Comparison of ENCODE assay signal across 7 mouse cellular contexts in the genomic region with DNA sequence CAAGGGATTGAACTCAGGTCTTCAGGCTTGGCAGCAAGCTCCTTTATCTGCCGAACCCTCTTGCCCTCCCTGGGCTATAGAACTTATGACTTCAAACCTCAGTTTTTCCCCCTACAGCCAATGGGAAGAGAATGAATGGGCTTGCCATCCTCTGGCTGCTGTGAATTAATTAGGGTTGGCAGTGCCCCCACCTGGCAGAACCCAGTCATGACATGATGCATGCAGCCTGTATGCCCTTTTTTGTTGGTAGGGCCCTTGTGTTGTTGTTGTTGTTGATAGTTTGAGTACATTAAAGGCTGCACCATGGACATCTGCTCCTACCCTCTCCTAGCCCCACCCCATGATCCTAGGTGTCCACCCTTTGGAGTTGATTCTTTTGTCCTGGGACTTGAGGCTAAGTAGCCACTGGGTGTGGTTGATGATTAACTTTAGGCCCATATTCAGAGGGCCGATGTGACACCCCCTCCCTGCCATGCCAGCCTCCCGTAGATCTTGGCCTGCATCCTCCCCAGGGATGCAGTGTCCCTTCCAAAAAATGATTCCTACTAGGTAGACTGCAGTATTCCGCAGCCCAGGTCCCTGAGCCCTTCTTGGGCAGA. TPM values are rescaled to one million over a fixed set of nuclear protein-coding genes. Genes with fewer than 3 reads are reported as not detected.
A peak's percentile ranks its signal among the peaks of the same experiment; 100 is the strongest.
DNase-seq lines count a peak whose midpoint lies in the region; ATAC-seq and TF ChIP-seq lines count a peak whose summit lies in the region.

No protein-coding gene starts in this region.

- peak overlapping the region; percentile 1 for H3K9ac ChIP-seq in heart, embryonic 16.5 days (ENCODE audit: low read length)
- no peak overlapping the region for H3K9ac ChIP-seq in liver, embryonic 13.5 days

- no peak for ATAC-seq in heart, embryonic 16.5 days (replicated peaks; ENCODE audit: extremely low read depth, insufficient read depth, low FRiP score)
- ATAC-seq in liver, embryonic 13.5 days (ENCODE audit: low read depth) = no peak

- H3K36me3 ChIP-seq in heart, embryonic 16.5 days (ENCODE audit: control insufficient read depth, insufficient read depth) = no peaks in the 10 kb centered on the region
- H3K36me3 ChIP-seq in liver, embryonic 13.5 days = no peaks in the 10 kb centered on the region
- H3K36me3 ChIP-seq in small intestine, adult 2 months (ENCODE audit: control insufficient read depth, insufficient read depth, low read length) = no peaks in the 10 kb centered on the region

- WGBS in heart, embryonic 16.5 days = 70% methylated on average over 4 of the region's 4 CpGs
- 62% methylated on average over 4 of the region's 4 CpGs for WGBS in liver, embryonic 13.5 days (ENCODE audit: insufficient replicate concordance)
- WGBS in small intestine, adult 2 months = 40% methylated on average over 4 of the region's 4 CpGs

- TF ChIP-seq POLR2A in small intestine, adult 2 months (IDR thresholded peaks at IDR 0.05; ENCODE audit: low read depth, low read length) = no peak

- no peaks in the 10 kb centered on the region for H3K27me3 ChIP-seq in heart, embryonic 16.5 days (ENCODE audit: control insufficient read depth, insufficient read depth, low read length)
- H3K27me3 ChIP-seq in liver, embryonic 13.5 days = no peaks in the 10 kb centered on the region
- no peaks in the 10 kb centered on the region for H3K27me3 ChIP-seq in small intestine, adult 2 months (ENCODE audit: control insufficient read depth, insufficient read depth, low read length)

- peak; percentile 78; the same call in 1 of the 2 replicates for TF ChIP-seq CTCF in small intestine, adult 2 months (IDR thresholded peaks at IDR 0.05; ENCODE audit: extremely low read depth, insufficient read length, insufficient replicate concordance, low read depth, low read length)

- peak; percentile 50 for DNase-seq in urinary bladder, postnatal 25 days (ENCODE audit: low spot score)
- DNase-seq in urinary bladder, postnatal 4 days (ENCODE audit: low spot score in 2 of 2) = no peak
- peak; percentile 35 for DNase-seq in liver, embryonic 13.5 days
- no peak for DNase-seq in right cerebral cortex, postnatal 14 days

- H3K27ac ChIP-seq in brown adipose tissue, adult 24 weeks (replicated peaks; ENCODE audit: low read depth, low read length) = peak overlapping the region; percentile 50
- peak overlapping the region; percentile 76 for H3K27ac ChIP-seq in heart, embryonic 16.5 days (ENCODE audit: low read length)
- H3K27ac ChIP-seq in liver, embryonic 13.5 days = no peak overlapping the region
- no peak overlapping the region for H3K27ac ChIP-seq in small intestine, adult 2 months (ENCODE audit: insufficient read depth, low read depth, low read length)

- no peak overlapping the region for H3K4me3 ChIP-seq in brown adipose tissue, adult 24 weeks (ENCODE audit: insufficient read depth, low read depth, low read length)
- no peak overlapping the region for H3K4me3 ChIP-seq in heart, embryonic 16.5 days (ENCODE audit: low read length)
- H3K4me3 ChIP-seq in liver, embryonic 13.5 days (replicated peaks) = no peak overlapping the region
- no peak overlapping the region for H3K4me3 ChIP-seq in small intestine, adult 2 months (ENCODE audit: low read depth, low read length)

- H3K4me2 ChIP-seq in heart, embryonic 16.5 days (ENCODE audit: low read depth, low read length) = no peak overlapping the region
- no peak overlapping the region for H3K4me2 ChIP-seq in liver, embryonic 13.5 days

- H3K4me1 ChIP-seq in brown adipose tissue, adult 24 weeks (ENCODE audit: control insufficient read depth, insufficient read depth, insufficient read length, low read length) = peaks cover 62% of the 10 kb centered on the region
- H3K4me1 ChIP-seq in heart, embryonic 16.5 days (ENCODE audit: control insufficient read depth, insufficient read depth, low read length) = peaks cover 81% of the 10 kb centered on the region
- peaks cover 47% of the 10 kb centered on the region for H3K4me1 ChIP-seq in liver, embryonic 13.5 days (replicated peaks)
- H3K4me1 ChIP-seq in small intestine, adult 2 months (ENCODE audit: control insufficient read depth, insufficient read depth, insufficient read length, low read length) = peaks cover 31% of the 10 kb centered on the region

- no peaks in the 10 kb centered on the region for H3K9me3 ChIP-seq in heart, embryonic 16.5 days (replicated peaks; ENCODE audit: control insufficient read depth, low read length)
- H3K9me3 ChIP-seq in liver, embryonic 13.5 days (replicated peaks) = no peaks in the 10 kb centered on the region

RNA-seq across cellular contexts. Expression of gene Trak1, which starts 57.6 kb away (rescaled TPM):
- 64.3 and 66.0 TPM in 2 replicates for polyA plus RNA-seq in brown adipose tissue, adult 24 weeks (2012; ENCODE audit: insufficient read depth, insufficient read length, missing spikeins)
- 42.4 and 48.9 TPM in 2 replicates for polyA plus RNA-seq in heart, embryonic 16.5 days (2015; fragmentation: Nextera tagmentation; extraction: Ambion mirVana)
- polyA plus RNA-seq in liver, embryonic 13.5 days (2015; fragmentation: Nextera tagmentation; extraction: Ambion mirVana) = 3.6 and 4.8 TPM in 2 replicates
- polyA plus RNA-seq in small intestine, adult 2 months (2012; rRNA removed) = 55.4 and 99.8 TPM in 2 replicates

Comparison
In these comparisons a context has a peak if more than half of its experiments do, and no peak if none do; other contexts are left out.
1. DNase-seq: peak in urinary bladder, postnatal 25 days (single experiment) and liver, embryonic 13.5 days (single experiment); none in urinary bladder, postnatal 4 days (0 of 2) and right cerebral cortex, postnatal 14 days (single experiment).
2. H3K27ac ChIP-seq: peak in brown adipose tissue, adult 24 weeks (single experiment) and heart, embryonic 16.5 days (single experiment); none in liver, embryonic 13.5 days (single experiment) and small intestine, adult 2 months (single experiment).